Mouse (Mus musculus) adrenal gland, adult 8-10 months (tissue): ENCODE measurements around the gene Tanc2. TPM values are rescaled to one million over a fixed set of nuclear protein-coding genes. Genes with fewer than 3 reads are reported as not detected.

Experiments used
- DNase-seq: peaks from one replicate; pipeline ENCODE4 v3.0.0; 2022
- total RNA-seq, 4 experiments: library from RNA; stranded (reverse); gene quantifications; 2 replicates each; pipeline ENCODE4 v1.2.4; 2022

Gene Tanc2
- 10 to 100 TPM; 14.7 to 22.8 (median 18.6) TPM for total RNA-seq

DNA sequence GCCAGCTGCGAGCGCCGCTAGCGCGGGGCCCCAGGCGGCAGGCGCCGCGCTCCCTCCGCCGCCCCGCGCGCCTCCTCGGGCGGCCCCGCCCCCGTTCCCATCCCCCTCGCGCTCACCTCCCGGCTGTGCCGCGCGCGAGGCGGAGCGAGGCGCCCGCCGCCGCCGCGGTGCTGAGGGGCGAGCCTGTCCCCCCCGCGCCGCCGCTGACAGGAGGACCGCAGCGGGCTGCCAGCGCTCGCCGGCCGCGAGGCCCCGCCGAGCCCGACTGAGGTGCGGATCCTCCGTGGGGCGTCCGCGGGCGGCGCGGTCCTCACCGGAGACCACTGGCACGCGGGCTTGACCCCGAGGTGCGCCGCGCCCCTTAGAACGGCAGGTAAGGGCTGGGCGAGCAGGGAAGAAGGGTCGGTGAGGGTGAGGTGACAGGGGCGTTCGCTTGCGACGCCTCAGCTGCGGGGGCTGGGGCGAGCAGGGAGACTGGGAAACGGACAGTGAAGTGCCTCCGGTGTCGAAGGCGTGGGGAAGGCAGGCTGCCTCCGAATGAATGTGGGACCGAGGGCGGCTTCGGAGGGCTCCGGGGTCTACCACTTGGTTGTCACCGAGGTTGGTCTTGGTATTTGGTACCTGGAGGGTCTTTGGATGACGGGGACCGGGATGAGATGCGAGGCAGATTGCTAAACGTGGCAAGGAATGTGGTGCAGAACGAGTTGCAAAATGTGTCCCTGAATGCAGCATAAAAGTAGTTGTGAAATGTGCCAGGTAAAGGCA, at the start of gene Tanc2:
Tanc2 (plus strand) TSS at position 110 of the 765 bp plus-strand sequence.
- peak; percentile 19 for DNase-seq

DNA sequence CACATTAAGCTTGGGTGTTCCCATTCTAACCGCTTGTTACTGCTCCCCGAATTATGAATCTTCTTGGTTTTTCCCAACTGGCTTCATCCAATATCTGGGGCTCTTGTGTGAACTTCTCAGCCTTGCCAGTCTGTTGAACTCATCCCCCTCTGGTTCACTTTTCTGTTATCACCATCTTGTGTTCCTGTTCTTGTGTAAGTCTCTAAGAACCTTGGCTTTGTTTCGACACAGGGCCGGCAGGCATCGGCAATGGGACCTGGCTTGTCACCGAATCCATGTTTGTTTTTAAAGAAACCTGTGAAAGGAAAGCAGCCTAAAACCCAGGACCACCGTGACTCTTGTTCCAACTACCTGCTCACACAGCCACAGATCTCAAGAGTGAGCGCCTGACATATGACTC, 49.0 kb upstream of the Tanc2 start:
- no peak for DNase-seq

DNA sequence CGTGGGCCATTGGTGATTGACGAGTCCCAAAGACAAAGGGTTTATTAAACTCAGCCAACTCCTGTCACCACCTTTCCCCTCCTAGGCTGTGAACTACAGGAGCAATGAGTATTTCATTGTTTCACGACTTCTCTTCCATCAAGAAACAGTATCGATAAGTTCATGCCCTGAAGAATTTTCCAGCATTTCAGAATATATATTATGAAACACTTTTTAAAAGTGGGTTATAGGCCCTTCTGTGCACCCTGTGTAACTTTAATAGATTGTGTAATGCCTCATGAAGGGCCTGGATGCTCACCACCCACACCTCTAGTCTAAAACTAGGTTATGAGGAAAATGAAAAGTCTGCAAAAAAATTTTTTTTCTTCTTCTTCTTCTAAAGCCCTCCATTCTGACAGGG, 48.4 kb upstream of the Tanc2 start:
- no peak for DNase-seq

DNA sequence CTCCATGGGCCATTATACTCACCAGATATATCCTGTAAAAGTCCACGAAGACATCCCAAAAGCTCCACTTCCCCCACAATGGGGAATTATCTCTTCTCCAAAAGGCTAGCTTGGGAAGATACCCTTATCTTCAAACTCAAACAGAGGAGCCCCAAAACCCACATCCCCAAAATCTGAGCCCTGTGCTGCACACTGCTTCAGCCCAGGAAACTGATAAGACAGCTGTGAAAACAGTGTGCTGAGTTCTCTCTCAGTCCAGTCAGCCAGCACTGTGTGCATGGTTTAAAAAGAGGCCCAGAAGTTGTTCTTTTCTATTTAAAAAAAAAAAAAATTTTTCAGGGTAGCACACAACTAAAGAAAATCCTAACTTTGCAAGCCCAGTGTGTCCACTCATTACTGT, 47.7 kb upstream of the Tanc2 start:
- DNase-seq = no peak

DNA sequence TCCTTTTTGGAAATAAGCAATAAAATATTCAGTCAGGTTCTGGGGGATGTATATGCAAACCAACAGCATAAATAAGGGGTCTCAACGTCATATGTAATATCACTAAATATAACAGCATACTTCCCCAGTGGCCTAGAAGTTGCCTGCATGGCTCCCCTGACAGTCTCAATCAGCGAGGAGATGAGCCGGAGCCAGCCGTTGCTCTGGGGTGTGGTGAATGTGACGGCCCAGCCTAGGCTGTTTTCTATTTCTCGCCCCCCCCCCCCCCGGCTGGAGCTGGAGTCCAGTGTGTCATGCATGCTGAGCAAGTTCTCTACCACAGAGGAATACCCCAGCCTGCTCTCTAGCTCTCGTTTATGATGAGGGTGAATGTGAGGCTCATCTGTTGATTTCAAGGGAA, 44.0 kb upstream of the Tanc2 start:
- no peak for DNase-seq

DNA sequence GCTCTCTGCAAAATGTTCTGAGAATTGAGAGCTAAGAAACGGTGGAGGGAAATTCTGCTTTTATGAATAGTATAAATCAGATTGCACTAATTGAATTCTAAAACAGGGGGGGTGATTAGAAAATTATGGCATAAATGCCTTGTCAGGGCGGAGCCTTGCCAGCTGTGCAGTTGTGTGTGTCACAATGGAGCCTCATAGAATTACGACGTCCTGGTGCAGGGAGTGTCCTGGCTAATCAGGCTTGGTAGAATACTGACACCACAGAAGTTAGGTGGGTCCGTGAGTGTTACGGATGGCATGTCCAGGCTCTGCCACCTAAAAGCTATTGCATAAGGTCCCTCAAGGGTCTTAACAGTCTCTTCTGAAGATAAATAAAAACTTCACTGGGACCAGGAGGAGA, 43.4 kb upstream of the Tanc2 start:
- no peak for DNase-seq

DNA sequence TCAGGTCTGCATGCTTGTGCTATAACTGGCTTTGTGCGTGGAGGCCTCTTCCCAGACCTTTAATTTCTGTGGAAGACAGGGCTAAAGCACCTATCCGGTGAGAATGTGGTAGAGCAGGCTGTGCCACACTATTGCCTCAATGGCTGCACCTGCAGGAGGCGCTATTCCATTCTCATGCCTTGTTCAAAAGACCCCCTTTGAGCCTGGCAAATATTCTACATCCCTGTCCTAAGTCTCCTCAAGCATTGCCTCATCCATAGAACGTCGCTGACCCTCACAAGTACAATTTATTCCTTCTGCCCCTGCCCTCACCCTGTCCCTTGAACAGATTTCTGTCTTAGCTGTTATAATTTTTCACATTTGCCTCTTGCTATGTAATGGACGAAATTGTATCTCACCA, 41.4 kb upstream of the Tanc2 start:
- no peak for DNase-seq

DNA sequence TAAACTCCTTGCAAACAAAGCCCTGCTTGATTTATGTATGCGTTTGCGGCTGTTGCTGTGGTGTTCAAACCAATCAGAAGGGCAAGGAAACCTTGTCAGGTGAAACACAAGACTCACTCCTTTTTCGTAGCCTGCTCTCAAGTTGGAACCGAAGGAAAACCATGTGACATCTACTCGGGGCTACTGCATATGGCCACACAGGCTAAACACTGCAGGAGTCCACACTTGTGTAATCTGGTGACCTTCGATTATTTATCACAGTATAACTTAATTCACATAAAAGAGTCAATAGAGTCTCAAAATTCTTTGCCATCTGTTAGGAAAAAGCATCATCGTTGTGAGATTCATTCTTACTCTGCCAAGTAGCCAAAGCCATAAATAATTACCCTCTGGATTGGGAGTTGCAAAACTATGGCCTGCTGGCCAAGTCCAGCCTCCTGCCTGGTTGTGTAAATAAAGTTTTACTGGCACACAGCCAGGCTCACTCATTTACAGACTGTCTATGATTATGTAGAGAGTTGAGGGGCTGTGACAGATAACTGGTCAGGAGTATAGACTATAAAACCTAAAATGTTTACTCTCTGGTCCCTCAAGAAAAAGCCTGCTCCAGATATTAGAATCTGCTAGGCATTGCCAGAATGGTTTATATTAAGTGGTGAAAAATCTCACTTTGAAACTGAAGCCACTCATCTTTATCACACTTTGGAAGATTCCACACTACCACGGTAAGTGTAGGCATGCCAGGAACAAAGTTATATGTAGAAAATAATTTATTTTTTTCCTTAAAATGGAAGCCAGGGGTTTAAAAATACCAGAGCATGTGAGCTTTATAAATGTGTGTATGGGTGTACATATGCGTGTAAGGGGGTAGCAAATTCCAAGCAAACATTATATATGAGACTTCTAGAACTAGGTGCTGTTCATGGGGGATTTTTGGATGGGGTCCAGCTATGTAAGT, 40.3 kb upstream of the Tanc2 start:
- peak; percentile 55 for DNase-seq

DNA sequence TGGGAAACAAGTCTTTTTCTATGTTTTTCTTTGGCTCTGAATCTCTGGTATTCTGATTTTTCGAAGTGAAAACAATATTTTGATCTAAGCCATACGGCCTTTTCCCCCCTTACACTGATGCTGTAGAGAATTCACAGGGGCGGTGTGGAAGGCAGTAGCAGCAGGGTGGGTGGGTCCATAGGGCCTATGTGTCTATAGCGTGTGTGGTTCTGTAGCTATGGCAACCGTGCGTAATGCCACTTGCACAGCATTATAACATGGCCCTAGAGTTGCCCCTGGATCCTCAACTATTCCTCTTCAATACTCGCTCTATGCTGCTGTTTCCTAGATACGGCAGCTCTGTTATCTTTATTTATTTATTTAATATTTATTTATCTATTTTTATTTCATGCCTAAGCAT, 32.5 kb upstream of the Tanc2 start:
- DNase-seq = no peak

DNA sequence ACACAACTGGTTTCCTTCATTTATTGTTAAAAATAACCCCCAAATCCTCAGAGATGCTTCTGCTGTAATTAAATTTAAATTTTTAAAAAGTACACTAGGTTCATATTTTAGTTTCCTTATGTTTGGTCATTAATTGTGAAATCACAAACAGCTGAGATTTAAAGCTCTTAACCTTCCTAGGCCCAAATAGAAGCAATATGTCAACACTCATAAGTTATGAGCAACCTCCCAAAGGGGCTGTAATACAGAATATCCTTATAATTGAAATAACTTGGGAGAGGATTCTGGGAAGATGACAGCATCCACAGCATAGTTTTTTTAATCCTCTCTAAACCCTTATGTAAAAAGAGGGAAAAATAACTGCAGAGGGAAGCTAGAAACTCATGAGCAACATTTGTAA, 31.7 kb upstream of the Tanc2 start:
- no peak for DNase-seq

DNA sequence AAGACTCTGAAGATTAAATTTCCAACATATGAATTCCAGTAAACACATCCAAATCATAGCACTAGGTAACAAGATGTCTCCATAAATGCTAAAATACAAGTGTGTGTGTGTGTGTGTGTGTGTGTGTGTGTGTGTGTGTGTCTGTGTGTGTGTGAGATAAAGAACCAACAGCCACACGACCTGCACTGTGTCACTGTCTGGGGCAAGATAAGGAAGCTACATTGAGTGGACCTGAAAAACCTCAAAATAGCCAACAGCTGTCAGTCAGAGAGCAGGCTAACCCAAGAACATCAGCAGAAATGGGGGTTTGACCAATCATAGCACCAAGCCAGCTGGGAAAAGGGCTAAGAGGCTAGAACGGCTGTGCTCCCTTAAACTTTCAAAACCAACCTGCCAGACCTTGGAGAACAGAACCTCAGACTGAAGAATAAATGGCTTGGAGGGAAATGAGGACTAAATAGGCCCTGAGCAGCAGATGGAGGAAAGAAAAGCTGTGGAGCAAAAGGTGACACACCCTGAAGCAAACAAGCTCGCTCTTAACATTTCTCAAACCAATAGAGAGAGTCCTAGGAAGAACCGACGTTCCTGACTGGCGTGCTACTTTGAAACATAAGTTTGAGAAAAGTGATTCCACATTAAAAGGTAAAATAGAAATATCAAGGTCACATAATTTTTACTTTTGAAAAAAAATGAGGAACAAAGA, 30.8 kb upstream of the Tanc2 start:
- no peak for DNase-seq

DNA sequence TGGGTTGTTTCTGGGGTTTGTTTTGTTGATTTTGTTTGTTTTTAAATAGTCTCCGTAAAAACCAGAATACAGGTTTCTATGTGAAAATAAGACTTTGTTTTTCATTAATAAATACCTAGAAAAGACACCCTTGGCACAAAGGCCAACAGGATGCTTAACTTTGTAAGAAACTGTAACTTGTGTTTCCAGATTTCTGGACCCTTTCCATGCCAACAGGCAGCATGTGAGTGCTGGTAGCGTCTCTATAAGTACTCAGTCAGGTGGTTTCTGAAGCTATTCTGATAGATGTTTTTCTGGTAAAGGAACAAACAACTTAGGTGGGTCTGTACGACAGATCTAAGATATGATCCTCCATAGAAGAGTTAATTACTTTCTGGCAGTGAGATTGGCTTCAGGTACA, 26.2 kb upstream of the Tanc2 start:
- DNase-seq = no peak

DNA sequence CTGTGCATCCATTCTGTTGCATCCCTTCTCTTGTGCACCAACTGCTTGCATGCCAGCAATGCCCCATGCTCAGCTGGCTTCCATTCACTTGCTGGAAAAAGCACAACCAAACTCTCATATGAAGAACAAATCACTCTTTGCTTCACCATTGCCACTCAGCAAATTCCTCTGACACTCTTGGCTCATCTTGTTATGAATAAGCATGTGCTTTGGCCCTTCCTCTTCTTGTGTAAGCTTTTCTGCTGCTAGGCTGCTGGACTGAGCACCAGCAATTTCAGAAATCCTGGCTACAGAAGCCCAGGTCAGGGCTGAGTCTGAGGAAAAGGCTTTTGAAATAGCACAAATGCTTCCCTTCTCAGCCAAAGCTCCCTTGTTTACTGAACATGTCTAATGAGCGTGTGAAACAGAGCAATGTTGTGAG, 22.6 kb upstream of the Tanc2 start:
- DNase-seq = peak; percentile 40

DNA sequence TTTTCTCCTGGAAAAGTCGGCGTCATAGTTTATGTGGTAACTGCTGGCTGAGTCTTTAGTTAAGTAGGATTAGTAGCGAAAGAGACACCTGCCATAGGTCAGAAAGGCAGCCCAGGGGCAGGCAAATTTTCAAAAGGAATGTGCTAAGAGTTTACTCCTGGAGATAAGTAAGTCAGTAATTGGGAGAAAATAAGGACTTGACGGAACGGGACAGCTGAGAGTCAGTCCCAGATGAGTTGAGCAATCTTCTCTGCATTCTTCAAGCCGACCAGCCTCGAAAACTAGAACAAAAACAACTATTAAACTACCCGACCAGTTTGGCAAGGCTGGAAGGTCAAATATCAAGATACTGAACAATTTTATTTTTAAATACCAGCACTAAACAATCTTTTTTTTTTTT, 17.8 kb upstream of the Tanc2 start:
- DNase-seq = no peak

DNA sequence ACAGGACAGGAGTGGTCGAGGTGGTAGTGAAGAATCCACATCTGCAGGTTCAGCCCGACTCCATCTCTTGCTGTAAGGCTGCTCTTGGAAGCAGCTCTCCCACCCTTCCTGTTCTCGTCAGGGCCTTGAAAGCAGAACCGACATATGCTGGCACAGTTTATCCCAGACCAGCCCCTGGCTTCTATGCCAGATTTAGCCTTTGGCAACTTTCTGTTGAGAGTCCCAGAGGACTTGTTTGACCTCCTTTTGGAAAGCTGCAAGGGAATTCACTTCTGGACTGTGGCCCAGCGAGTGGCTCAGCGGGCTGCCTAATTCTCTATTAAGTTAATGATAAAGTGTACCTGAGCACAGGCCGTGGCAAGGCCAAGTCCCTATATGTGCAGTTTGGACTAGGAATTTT, 15.5 kb upstream of the Tanc2 start:
- DNase-seq = peak; percentile 11

DNA sequence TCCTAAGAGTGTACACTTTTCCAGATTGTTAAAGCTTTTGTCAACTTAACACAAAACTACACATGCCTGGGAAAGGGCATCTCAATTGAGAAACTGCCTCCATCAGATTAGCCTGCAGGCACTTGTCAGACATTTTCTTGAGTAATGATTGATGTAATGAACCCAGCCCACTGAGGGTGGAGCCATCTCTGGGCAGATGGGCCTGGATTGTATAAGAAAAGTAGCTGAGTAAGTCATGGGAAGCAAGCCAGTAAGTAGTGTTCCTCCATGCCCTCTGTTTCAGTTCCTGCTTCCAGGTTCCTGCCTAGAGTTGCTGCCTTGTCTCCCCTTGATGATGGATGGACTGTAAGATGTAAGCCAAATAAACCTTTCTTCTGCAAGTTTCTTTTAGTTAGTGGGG, 12.6 kb upstream of the Tanc2 start:
- no peak for DNase-seq

DNA sequence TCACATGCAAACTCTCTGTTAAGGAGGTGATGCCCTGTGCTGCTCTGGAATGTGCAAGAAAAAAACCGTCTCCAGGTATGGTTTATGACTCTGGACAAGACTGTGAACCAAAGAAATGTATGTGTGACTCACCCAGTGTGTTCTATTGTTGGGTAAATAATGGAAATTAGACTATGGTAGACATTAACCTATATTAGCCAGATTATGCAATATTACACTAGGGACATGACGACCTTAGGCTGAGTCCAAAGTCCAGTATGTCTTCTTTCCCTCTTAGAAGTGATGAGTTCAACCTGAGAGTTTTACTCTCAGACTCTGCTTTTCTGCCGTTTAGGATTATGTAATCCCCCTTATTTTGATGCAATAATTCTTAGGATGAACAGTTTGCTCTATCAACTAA, 7.8 kb upstream of the Tanc2 start:
- DNase-seq = no peak

DNA sequence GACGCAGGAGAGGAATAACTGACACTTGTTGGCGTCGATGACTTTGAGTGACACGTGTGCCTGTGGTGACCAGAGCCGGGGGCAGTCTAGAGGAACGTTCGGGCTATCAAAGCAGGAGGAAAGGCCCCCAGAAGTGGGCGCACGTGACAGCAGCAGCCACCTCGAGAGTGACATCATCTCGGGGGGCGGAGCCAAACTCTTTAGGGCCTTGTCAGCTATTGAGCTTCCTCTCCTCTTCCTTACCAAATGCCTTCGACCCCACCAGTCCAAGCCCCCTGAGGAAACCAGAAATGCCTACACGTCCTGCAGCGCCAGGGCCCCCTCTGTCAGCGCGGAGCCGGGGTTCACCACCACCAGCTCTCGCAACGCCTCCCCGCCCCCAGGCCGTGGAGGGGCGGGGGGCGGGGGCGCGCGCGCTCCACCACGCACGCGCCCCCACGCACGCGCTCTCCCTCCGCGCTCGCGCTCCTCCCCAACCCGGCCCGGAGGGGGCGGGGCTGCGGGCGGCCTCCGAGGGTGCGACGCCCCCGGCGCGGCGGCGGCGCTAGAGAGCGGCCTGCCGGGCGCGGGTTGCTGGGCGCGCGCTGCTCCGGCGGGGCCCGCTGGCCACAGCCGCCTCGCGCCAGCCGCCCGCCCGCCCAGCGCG, 432 bp upstream of the Tanc2 start:
- DNase-seq = peak; percentile 84

DNA sequence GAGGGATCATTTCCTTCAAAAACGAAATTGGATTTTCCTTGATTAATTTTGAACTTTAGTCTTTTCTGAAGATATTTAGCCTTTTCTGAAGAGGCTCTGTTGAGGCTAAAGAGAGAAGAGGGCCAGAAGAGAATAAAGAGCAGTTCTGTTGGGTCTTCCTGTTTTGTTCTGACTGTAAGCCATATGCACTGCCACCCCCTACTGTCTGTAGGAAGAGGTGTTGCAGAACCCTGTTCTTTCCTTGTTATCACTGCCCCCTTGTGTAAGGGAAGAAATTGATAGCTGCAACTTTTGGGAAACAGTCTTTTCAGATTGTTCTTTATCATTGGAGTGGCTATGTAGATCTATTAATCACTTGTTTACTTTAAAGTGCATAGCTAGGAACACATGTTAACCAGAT, 2.1 kb downstream of the Tanc2 start:
- peak; percentile 10 for DNase-seq

DNA sequence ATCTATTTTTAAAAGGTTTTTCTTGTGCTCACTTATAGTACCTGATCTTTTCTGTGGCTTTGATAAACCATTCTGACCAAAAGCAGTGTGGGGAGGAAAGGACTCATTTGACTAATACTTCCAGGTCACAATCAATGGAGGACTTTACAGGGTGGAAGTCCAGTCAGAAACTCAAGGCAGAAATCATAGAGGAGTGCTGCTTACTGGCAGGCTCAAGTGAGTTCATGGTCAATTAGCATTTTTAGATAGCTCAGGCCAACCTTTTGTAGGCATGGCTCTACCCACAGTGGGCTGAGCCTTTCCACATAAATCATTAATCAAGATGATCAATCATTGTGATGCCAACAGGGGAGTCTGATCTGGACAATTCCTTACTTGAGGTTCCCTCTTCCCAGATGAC, 12.4 kb downstream of the Tanc2 start:
- DNase-seq = no peak

DNA sequence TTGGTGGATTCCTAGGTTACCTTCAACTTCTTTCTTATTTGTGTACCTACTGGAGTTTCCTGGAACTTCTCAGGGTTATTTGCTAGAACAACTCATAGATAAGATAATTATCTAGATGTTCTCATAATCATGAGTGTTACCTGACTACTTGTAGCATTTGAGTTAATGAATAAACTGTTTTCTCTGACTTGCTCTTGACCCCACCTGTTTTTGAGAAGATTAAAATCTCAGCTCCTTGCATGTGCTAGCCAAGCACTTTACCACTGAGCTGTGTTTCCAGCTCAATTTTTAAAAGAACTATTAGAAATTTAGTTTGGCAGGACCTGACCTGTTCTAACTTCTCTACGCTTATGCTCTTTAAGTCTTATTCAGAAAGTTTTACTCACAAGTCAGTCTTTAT, 36.4 kb downstream of the Tanc2 start:
- no peak for DNase-seq

DNA sequence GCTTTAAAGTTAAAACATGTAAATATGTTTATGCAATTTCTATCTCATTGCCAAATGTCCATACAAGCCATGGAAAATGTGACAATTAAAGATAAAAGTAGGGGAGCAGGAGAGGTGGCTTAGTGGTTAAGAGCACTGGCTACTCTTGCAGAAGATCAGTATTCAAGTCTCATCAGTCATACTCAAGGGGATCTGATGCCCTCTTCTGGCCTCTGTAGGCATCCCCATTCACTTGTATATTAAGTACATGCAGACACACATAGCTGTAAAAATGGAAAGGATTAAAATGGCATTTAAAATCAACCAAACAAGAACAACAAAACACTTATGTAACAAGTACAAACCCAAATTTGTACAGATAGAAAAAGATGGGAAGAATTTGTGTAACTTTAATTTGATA, 54.2 kb downstream of the Tanc2 start:
- DNase-seq = no peak

DNA sequence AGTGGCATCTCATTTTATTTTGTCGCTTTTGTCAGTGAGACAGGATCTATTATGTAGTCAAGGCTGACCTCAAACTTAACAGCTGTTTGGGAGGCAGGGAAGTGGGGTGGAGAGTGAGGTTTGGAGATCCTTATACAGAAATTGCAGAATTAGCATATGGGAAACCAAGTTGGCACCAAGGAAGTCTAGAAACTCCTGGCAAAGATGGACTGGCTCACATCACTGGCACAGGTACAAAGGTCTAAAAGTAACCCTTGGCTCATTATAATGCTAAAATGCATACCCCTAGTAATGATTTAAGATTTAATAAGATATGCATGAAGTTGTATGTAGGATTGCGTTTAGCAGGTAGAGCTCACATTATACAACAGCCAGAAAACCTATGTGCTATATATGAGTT, 58.2 kb downstream of the Tanc2 start:
- DNase-seq = no peak
